Mouse (Mus musculus): Measurements from ENCODE around the gene Dusp5. TPM values are rescaled to one million over a fixed set of nuclear protein-coding genes. Genes with fewer than 3 reads are reported as not detected.
A peak's percentile ranks its signal among the peaks of the same experiment; 100 is the strongest.

Dusp5 gene
- polyA plus RNA-seq, 2 experiments, result 1.3 to 1.9 TPM

- no peaks in the 10 kb centered on the region for H3K27me3 ChIP-seq (ENCODE audit: control insufficient read depth, insufficient read depth, low read length)
- no peak overlapping the region for H3K27ac ChIP-seq
- no peak overlapping the region for H3K4me2 ChIP-seq (ENCODE audit: low read depth)
- no peak overlapping the region for H3K9ac ChIP-seq (replicated peaks)
- H3K4me3 ChIP-seq (ENCODE audit: insufficient read depth in 1 of 2, low read depth in 2 of 2, low read length in 2 of 2), result no peak overlapping the region
- ATAC-seq (ENCODE audit: insufficient read depth) (no peak), DNase-seq (ENCODE audit: low read depth in 3 of 3, low spot score in 3 of 3) (no peak)
- peaks cover 0 to 24% of the 10 kb centered on the region in 2 experiments; a peak in 2 of 4 replicates for H3K4me1 ChIP-seq (replicated peaks; ENCODE audit: control insufficient read depth in 2 of 2, insufficient read depth in 2 of 2, low read length in 1 of 2)
- no peaks in the 10 kb centered on the region for H3K36me3 ChIP-seq (replicated peaks; ENCODE audit: control insufficient read depth, insufficient read depth, low read depth)
- no peak for TF ChIP-seq CTCF (IDR thresholded peaks at IDR 0.05; ENCODE audit: low read depth)
- no peak for TF ChIP-seq EP300 (IDR thresholded peaks at IDR 0.05; ENCODE audit: low read depth)
- WGBS (ENCODE audit: insufficient replicate concordance), result 35% methylated on average over 6 of the region's 6 CpGs
- no peaks in the 10 kb centered on the region for H3K9me3 ChIP-seq (ENCODE audit: control insufficient read depth, low read length)
These were observed 27.9 kb downstream of the Dusp5 start for GRCm38 (mm10) chr19:53556841-53557240.

GRCm38 (mm10) chr19:53557267-53557936, 28.5 kb downstream of the Dusp5 start:
- peak overlapping the region; percentile 15; the same call in 1 of the 2 replicates for H3K4me2 ChIP-seq (ENCODE audit: low read depth)
- no peaks in the 10 kb centered on the region for H3K9me3 ChIP-seq (ENCODE audit: control insufficient read depth, low read length)
- no peak for DNase-seq (ENCODE audit: low read depth in 3 of 3, low spot score in 3 of 3)
- no peak overlapping the region for H3K4me3 ChIP-seq (ENCODE audit: insufficient read depth in 1 of 2, low read depth in 2 of 2, low read length in 2 of 2)
- H3K9ac ChIP-seq (replicated peaks), result no peak overlapping the region
- no peak for ATAC-seq (ENCODE audit: insufficient read depth)
- no peak for TF ChIP-seq CTCF (IDR thresholded peaks at IDR 0.05; ENCODE audit: low read depth)
- no peak for TF ChIP-seq EP300 (IDR thresholded peaks at IDR 0.05; ENCODE audit: low read depth)
- peaks cover 0 to 23% of the 10 kb centered on the region in 2 experiments; a peak in 2 of 4 replicates for H3K4me1 ChIP-seq (replicated peaks; ENCODE audit: control insufficient read depth in 2 of 2, insufficient read depth in 2 of 2, low read length in 1 of 2)
- no peaks in the 10 kb centered on the region for H3K36me3 ChIP-seq (replicated peaks; ENCODE audit: control insufficient read depth, insufficient read depth, low read depth)
- H3K27ac ChIP-seq, result no peak overlapping the region
- 35% methylated on average over 20 of the region's 20 CpGs for WGBS (ENCODE audit: insufficient replicate concordance)
- no peaks in the 10 kb centered on the region for H3K27me3 ChIP-seq (ENCODE audit: control insufficient read depth, insufficient read depth, low read length)

GRCm38 (mm10) chr19:53560436-53560835, 31.5 kb downstream of the Dusp5 start:
- Histone ChIP-seq H3K4me3 (ENCODE audit: insufficient read depth in 1 of 2, low read depth in 2 of 2, low read length in 2 of 2) (no peak overlapping the region), H3K27me3 (ENCODE audit: control insufficient read depth, insufficient read depth, low read length) (no peaks in the 10 kb centered on the region), H3K4me2 (ENCODE audit: low read depth) (no peak overlapping the region), H3K9ac (replicated peaks) (no peak overlapping the region), H3K4me1 (replicated peaks; ENCODE audit: control insufficient read depth in 2 of 2, insufficient read depth in 2 of 2, low read length in 1 of 2) (peaks cover 0 to 3% of the 10 kb centered on the region in 2 experiments; a peak in 1 of 4 replicates), H3K9me3 (ENCODE audit: control insufficient read depth, low read length) (no peaks in the 10 kb centered on the region), H3K36me3 (replicated peaks; ENCODE audit: control insufficient read depth, insufficient read depth, low read depth) (no peaks in the 10 kb centered on the region), H3K27ac (no peak overlapping the region)
- no peak for ATAC-seq (ENCODE audit: insufficient read depth)
- no peak for TF ChIP-seq EP300 (IDR thresholded peaks at IDR 0.05; ENCODE audit: low read depth)
- TF ChIP-seq CTCF (IDR thresholded peaks at IDR 0.05; ENCODE audit: low read depth), result no peak
- no peak for DNase-seq (ENCODE audit: low read depth in 3 of 3, low spot score in 3 of 3)
- WGBS (ENCODE audit: insufficient replicate concordance), result 60% methylated on average over 3 of the region's 3 CpGs

GRCm38 (mm10) chr19:53564174-53564573, 35.3 kb downstream of the Dusp5 start:
- WGBS (ENCODE audit: insufficient replicate concordance), result 45% methylated on average over 4 of the region's 4 CpGs
- peak; percentile 23; the same call in 1 of the 2 replicates for ATAC-seq (ENCODE audit: insufficient read depth)

GRCm38 (mm10) chr19:53565565-53566277, 36.8 kb downstream of the Dusp5 start:
- no peak for ATAC-seq (ENCODE audit: insufficient read depth)
- no peak overlapping the region for H3K4me3 ChIP-seq (ENCODE audit: insufficient read depth in 1 of 2, low read depth in 2 of 2, low read length in 2 of 2)
- H3K9ac ChIP-seq (replicated peaks), result no peak overlapping the region
- no peaks in the 10 kb centered on the region for H3K36me3 ChIP-seq (replicated peaks; ENCODE audit: control insufficient read depth, insufficient read depth, low read depth)
- H3K4me1 ChIP-seq (replicated peaks; ENCODE audit: control insufficient read depth in 2 of 2, insufficient read depth in 2 of 2, low read length in 1 of 2), result no peaks in the 10 kb centered on the region
- no peaks in the 10 kb centered on the region for H3K27me3 ChIP-seq (ENCODE audit: control insufficient read depth, insufficient read depth, low read length)
- no peaks in the 10 kb centered on the region for H3K9me3 ChIP-seq (ENCODE audit: control insufficient read depth, low read length)
- no peak overlapping the region for H3K4me2 ChIP-seq (ENCODE audit: low read depth)
- TF ChIP-seq CTCF (IDR thresholded peaks at IDR 0.05; ENCODE audit: low read depth) (no peak), EP300 (IDR thresholded peaks at IDR 0.05; ENCODE audit: low read depth) (no peak)
- DNase-seq (ENCODE audit: low read depth in 3 of 3, low spot score in 3 of 3), result no peak
- WGBS (ENCODE audit: insufficient replicate concordance), result 68% methylated on average over 14 of the region's 14 CpGs
- H3K27ac ChIP-seq, result no peak overlapping the region

More at GRCm38 (mm10) chr19:53564174-53564573, 35.3 kb downstream of the Dusp5 start:
- Histone ChIP-seq H3K4me2 (ENCODE audit: low read depth) (no peak overlapping the region), H3K9me3 (ENCODE audit: control insufficient read depth, low read length) (no peaks in the 10 kb centered on the region), H3K27me3 (ENCODE audit: control insufficient read depth, insufficient read depth, low read length) (no peaks in the 10 kb centered on the region), H3K36me3 (replicated peaks; ENCODE audit: control insufficient read depth, insufficient read depth, low read depth) (no peaks in the 10 kb centered on the region), H3K4me1 (replicated peaks; ENCODE audit: control insufficient read depth in 2 of 2, insufficient read depth in 2 of 2, low read length in 1 of 2) (no peaks in the 10 kb centered on the region), H3K27ac (no peak overlapping the region), H3K4me3 (ENCODE audit: insufficient read depth in 1 of 2, low read depth in 2 of 2, low read length in 2 of 2) (no peak overlapping the region), H3K9ac (replicated peaks) (no peak overlapping the region)
- DNase-seq (ENCODE audit: low read depth in 3 of 3, low spot score in 3 of 3), result no peak
- TF ChIP-seq EP300 (IDR thresholded peaks at IDR 0.05; ENCODE audit: low read depth) (no peak), CTCF (IDR thresholded peaks at IDR 0.05; ENCODE audit: low read depth) (no peak)
